Mouse (Mus musculus) forebrain, embryonic 15.5 days (tissue): Measurements from ENCODE around the gene Kpna3. TPM values are rescaled to one million over a fixed set of nuclear protein-coding genes. Genes with fewer than 3 reads are reported as not detected.
"Not testable (repeated sequence)": the region's sequence is repeated elsewhere in the genome, so short reads cannot be mapped to it uniquely, and the experiment has no call there.

ENCODE experiments used
- ATAC-seq: fragments of 200-750 bp; cut with Nextera tagmentation; replicated peaks from 2 replicates; pipeline ENCODE4 v1.8.0; 2017; ENCODE audit warnings: mild to moderate bottlenecking, moderate TSS enrichment, moderate library complexity
- H3K27ac ChIP-seq: fragments of 300-500 bp; sonication (generic); replicated peaks from 2 replicates; pipeline ENCODE4 v1.5.1; 2015; ENCODE audit warnings: mild to moderate bottlenecking, inconsistent platforms
- H3K27me3 ChIP-seq: fragments of 300-500 bp; sonication (generic); 2 replicates; pipeline ENCODE4 v1.6.1; 2015; ENCODE audit warnings: inconsistent platforms
- H3K36me3 ChIP-seq: fragments of 300-500 bp; sonication (generic); 2 replicates; pipeline ENCODE4 v1.6.1; 2015; ENCODE audit warnings: mild to moderate bottlenecking, inconsistent platforms
- H3K4me1 ChIP-seq: fragments of 300-500 bp; sonication (generic); 2 replicates; pipeline ENCODE4 v1.6.1; 2015; ENCODE audit warnings: inconsistent platforms
- H3K4me2 ChIP-seq: fragments of 300-500 bp; sonication (generic); replicated peaks from 2 replicates; pipeline ENCODE4 v1.6.1; 2015; ENCODE audit warnings: mild to moderate bottlenecking, inconsistent platforms
- H3K4me3 ChIP-seq: fragments of 300-500 bp; sonication (generic); 2 replicates; pipeline ENCODE4 v1.5.1; 2015; ENCODE audit warnings: mild to moderate bottlenecking, inconsistent platforms
- H3K9ac ChIP-seq: fragments of 300-500 bp; sonication (generic); replicated peaks from 2 replicates; pipeline ENCODE4 v1.6.1; 2015; ENCODE audit warnings: mild to moderate bottlenecking, inconsistent platforms
- H3K9me3 ChIP-seq: fragments of 300-500 bp; sonication (generic); 2 replicates; pipeline ENCODE4 v1.6.1; 2016; ENCODE audit warnings: inconsistent platforms
- WGBS: fragments of 180-500 bp; shearing (Covaris S2); methylation state at CpG from one replicate; pipeline ENCODE4 v1.1.7; 2015; ENCODE audit warnings: mixed read lengths; 5-methylcytosine and 5-hydroxymethylcytosine counted together
- polyA plus RNA-seq: library from polyadenylated mRNA; unstranded; fragments of >200 nt; fragmentation: Nextera tagmentation; extraction: Ambion mirVana; gene quantifications from 2 replicates; pipeline ENCODE4 v1.2.1, GENCODE M21; 2015

Kpna3 gene
- 82.1 TPM in 2 replicates for polyA plus RNA-seq

DNA sequence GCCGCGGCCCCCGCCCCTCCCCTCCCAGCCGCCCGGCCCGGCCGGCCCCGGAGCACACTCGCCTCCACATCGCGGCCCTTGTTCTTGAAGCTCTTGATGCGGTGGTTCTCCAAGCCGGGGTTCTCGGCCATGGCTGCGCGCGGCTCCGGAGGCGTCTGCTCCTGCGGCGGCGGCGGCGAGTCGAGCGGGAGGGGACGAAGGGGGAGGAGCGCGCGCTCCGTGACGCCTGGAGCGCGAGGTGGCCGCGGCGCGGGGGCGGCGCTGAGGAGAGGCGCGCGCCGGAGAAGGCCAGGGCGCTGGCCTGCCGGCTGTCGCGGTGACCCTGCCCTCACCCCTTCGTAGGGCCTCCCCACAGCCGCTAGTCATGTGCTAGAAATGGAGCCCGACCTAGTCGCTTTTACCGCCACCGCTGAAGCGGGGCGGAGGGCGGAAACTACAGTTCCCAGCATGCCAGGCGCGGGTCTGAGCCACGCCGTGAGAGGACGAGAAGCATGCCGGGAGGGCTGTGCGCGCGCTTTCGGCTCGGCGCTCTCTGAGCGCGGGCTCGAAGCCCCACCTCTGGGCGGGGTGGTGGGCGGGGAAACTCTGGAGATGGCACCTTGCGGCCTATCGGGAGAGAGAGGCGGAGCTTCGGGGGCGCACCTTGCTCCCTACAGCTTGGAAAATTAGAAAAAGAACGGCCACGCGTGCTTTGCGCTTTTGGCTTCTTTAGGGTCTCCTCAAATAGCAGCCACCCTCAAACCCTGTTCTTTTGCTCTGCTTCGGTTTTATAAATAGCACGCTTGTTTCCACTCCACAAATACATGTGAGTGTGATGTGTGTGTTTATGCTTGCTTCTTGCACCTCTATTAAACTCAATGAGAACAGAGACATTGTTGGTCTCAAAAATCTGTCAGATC lies at the start of gene Kpna3:
Gene Kpna3 (minus strand): TSS at position 214 of the 899 bp plus-strand sequence.
- H3K4me3 ChIP-seq = peak within 1 kb of the TSS; percentile 92
- WGBS = under 1% methylated on average over 83 of the region's 85 CpGs
- peak within 1 kb of the TSS; percentile 98 for H3K27ac ChIP-seq
- peaks cover 26% of the 10 kb centered on the region for H3K4me1 ChIP-seq
- peak; percentile 97 for ATAC-seq
- no peaks in the 10 kb centered on the region for H3K27me3 ChIP-seq
- H3K9ac ChIP-seq = peak within 1 kb of the TSS; percentile 80
- no peaks in the 10 kb centered on the region for H3K9me3 ChIP-seq
- H3K36me3 ChIP-seq = no peaks in the 10 kb centered on the region
- H3K4me2 ChIP-seq = peak within 1 kb of the TSS; percentile 61

DNA sequence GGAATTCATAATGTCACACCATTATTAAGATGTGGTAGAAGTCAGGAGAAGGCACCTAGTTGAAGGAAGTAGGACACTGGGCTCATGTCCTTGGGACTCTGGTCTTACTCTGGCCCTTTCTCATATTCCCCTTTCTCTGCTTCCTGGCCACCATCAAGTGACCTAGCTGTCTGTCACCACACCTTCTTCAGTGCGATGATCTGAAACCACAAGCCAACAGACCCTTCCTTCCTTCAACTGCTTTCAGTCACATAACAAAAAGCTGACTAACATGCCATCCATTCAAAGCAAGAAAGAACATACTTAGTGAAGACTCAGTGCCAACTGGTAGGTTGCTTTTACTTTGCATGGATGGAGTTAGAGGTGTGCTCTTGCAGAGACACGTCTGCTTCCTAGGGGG lies 20.7 kb upstream of the Kpna3 start:
- H3K27me3 ChIP-seq = no peaks in the 10 kb centered on the region
- H3K9me3 ChIP-seq = no peaks in the 10 kb centered on the region
- H3K4me1 ChIP-seq = no peaks in the 10 kb centered on the region
- no peak overlapping the region for H3K9ac ChIP-seq
- no peak overlapping the region for H3K4me2 ChIP-seq
- no peak overlapping the region for H3K27ac ChIP-seq
- H3K36me3 ChIP-seq = no peaks in the 10 kb centered on the region
- H3K4me3 ChIP-seq = no peak overlapping the region
- 80% methylated on average over 2 of the region's 2 CpGs for WGBS
- ATAC-seq = no peak

DNA sequence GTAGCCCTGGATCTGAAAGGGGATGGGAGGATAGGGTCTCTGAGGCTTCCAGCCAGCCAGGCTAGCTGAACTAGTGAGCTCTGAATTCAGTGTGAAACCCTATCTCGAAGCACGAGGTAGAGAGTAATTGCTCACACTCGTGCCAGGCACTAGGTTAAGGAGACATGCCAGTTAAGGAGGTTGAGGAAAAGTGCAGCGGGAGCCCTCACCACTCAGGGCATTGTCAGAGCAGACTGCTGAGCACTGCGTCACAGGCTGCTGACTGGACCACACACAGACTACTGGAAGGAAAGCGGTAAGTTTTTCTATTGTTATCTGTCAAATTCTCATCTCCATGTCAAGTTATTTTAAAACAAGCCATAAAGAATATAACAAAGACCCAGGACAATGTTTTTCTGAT lies 17.8 kb upstream of the Kpna3 start:
- H3K27me3 ChIP-seq = no peaks in the 10 kb centered on the region
- no peak overlapping the region for H3K27ac ChIP-seq
- H3K4me3 ChIP-seq = no peak overlapping the region
- no peak for ATAC-seq
- no peaks in the 10 kb centered on the region for H3K9me3 ChIP-seq
- H3K4me1 ChIP-seq = no peaks in the 10 kb centered on the region
- no peak overlapping the region for H3K4me2 ChIP-seq
- H3K9ac ChIP-seq = no peak overlapping the region
- WGBS = 61% methylated on average over 6 of the region's 6 CpGs
- no peaks in the 10 kb centered on the region for H3K36me3 ChIP-seq

DNA sequence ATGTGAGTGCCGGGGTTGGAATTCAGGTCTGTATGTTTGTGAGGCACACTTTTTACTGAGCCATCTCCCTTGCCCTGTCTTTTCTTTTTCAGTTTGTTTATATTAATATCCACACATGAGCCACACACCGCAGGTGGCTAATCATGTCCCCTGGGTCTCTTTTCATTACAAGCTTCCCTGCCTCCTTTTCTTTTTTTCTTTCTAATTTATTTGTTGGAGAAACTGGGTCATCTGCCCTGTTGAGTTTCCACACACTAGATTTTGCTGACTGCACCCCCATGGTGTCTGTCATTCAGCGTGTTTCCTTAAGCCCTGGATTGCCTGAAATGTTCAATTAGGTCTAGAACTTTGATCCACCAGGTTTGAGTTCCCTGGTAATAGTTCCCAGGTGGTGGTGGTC lies 15.9 kb upstream of the Kpna3 start:
- no peak for ATAC-seq
- H3K27ac ChIP-seq = no peak overlapping the region
- WGBS = 64% methylated on average over 3 of the region's 3 CpGs

DNA sequence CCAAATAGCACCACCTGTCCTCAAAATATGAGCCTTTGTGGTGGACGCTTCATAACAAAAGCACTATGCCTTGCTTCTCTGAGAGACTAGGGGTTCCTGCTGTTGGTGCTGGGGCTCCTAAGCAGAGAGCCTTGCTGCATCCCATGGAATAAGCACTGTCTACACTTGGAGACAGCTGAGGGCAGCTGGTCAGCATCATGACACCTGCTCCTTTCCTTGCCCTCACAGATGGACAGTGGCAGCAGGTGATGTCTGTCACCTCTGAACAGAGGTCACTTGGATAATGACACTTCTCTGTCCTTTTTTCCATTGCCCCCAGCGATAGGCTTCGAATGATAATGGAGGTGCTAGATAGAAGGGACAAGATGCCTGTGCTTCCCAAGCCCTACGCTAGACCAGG lies 13.4 kb upstream of the Kpna3 start:
- H3K9me3 ChIP-seq = no peaks in the 10 kb centered on the region
- no peak overlapping the region for H3K9ac ChIP-seq
- no peaks in the 10 kb centered on the region for H3K36me3 ChIP-seq
- no peak overlapping the region for H3K4me2 ChIP-seq
- whole genome bisulfite sequencing = 85% methylated on average over 4 of the region's 4 CpGs
- H3K4me3 ChIP-seq = no peak overlapping the region
- H3K27me3 ChIP-seq = no peaks in the 10 kb centered on the region
- H3K4me1 ChIP-seq = no peaks in the 10 kb centered on the region
- ATAC-seq = no peak
- H3K27ac ChIP-seq = no peak overlapping the region

More for the DNA sequence above, 15.9 kb upstream of the Kpna3 start:
- H3K9me3 ChIP-seq = no peaks in the 10 kb centered on the region
- no peaks in the 10 kb centered on the region for H3K27me3 ChIP-seq
- no peaks in the 10 kb centered on the region for H3K4me1 ChIP-seq
- H3K4me2 ChIP-seq = no peak overlapping the region
- H3K4me3 ChIP-seq = no peak overlapping the region
- no peak overlapping the region for H3K9ac ChIP-seq
- H3K36me3 ChIP-seq = no peaks in the 10 kb centered on the region

DNA sequence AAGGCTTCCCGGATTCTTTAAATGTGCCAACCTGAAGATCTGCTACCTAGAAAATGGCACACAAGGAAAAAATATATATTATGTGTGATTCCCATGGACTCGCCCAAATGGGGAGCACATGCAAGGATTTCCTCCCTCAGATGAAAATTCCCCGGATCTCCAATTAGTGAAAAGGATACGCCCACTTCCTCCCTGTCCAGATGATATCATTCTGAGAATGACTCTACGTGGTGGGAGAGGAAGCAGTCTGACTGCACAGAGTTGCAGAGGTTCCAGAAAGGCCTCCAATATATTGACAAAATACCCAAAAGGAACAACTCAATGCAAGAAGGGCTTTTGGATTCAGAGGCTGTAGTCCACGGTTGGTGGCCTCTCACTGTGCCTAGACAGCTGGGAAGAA lies 12.8 kb upstream of the Kpna3 start:
- no peak for ATAC-seq
- H3K27me3 ChIP-seq = no peaks in the 10 kb centered on the region
- H3K4me1 ChIP-seq = no peaks in the 10 kb centered on the region
- H3K4me3 ChIP-seq = no peak overlapping the region
- H3K36me3 ChIP-seq = no peaks in the 10 kb centered on the region
- H3K9me3 ChIP-seq = no peaks in the 10 kb centered on the region
- H3K27ac ChIP-seq = no peak overlapping the region
- H3K4me2 ChIP-seq = no peak overlapping the region
- H3K9ac ChIP-seq = no peak overlapping the region
- 70% methylated on average over 6 of the region's 6 CpGs for WGBS

DNA sequence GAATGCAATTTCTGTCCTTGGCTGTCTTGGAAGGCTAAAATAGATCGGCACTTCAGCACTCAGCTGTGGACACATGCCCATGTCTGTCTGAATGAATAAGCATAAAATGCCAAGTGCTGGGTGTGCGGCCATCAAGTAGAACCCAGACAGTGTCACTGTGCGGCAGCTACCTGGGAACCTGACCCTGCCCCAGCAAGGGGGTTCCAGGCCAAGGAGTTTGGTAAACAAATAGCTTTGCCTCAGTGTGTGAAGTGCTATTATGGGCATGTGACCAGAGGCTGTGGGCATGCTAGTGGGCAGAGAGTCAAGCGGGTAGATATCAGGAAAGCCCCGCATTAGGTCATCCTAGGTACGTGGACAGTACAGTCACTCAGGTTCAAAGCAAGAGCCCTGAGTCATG lies 8.1 kb upstream of the Kpna3 start:
- H3K27ac ChIP-seq = no peak overlapping the region
- H3K27me3 ChIP-seq = no peaks in the 10 kb centered on the region
- no peak overlapping the region for H3K9ac ChIP-seq
- ATAC-seq = no peak
- H3K4me3 ChIP-seq = no peak overlapping the region
- no peaks in the 10 kb centered on the region for H3K4me1 ChIP-seq
- H3K36me3 ChIP-seq = no peaks in the 10 kb centered on the region
- no peak overlapping the region for H3K4me2 ChIP-seq
- no peaks in the 10 kb centered on the region for H3K9me3 ChIP-seq
- WGBS = 90% methylated on average over 6 of the region's 6 CpGs

DNA sequence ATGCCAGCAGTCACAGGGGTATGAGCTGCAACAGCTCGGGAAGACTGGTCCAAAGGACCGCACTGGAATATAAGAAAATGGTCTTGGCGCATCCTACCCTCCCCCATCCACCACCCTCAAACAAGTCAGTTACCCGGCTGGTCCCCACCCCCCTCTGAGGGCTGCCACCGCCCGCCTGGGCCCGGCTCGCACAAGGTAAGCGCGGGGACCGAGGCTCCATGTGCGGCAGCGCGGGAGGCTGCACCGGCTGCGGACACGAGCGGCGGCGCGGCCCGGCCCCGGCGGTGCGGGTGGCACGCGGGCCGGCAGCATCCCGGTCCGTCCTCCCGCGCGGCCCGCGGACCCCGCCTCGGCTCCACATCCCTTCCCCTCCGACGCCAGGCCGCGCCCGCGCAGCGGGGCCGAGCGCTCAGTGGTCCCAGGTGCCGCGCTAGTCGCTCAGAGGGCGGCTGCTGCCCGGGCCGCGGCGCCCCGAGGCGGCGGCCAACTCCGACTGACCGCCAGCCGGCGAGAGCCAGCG lies 473 bp downstream of the Kpna3 start:
- H3K9ac ChIP-seq = peak overlapping the region; percentile 80

DNA sequence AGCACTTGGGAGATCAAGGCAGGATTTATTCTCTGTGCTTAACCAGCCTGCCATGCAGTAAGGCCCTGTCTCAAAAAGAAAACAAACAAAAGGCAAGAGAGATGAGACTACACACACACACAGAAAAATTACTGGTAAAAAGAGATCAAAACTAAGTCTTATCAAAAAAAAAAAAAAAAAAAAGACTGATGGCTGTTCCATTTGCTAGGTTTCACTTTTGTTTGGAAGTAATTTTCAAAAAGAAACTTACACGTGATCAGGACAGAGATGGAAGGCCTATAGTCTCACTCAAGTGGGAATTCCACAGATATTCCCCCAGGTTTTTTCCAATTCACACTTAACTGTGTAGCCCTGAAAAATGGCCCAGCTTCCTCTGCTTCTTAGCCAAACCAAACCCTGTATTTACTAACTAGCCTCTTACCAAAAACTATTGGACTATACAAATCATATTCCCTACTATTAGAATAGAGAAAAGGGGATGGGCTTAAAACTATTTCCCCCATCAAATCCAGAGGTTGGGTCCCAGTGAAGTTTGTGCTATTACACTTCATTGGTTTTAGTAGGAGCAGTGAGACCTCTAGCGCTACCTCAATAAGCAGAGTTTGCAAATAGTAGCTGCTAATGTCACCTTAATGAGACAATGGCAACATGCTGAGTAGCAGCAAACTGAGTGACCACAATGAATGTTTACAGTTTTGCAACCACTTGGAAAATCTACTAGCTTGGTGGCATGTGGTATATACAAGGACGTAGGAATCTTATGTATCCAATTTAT lies 1.3 kb downstream of the Kpna3 start:
- H3K36me3 ChIP-seq = no peaks in the 10 kb centered on the region
- 15% methylated on average over 3 of the region's 3 CpGs for WGBS

More for the DNA sequence above, 473 bp downstream of the Kpna3 start:
- Histone ChIP-seq H3K4me1 (peaks cover 26% of the 10 kb centered on the region), H3K36me3 (no peaks in the 10 kb centered on the region), H3K9me3 (no peaks in the 10 kb centered on the region), H3K4me2 (peak overlapping the region; percentile 61), H3K27me3 (no peaks in the 10 kb centered on the region), H3K27ac (peak overlapping the region; percentile 98), H3K4me3 (peak overlapping the region; percentile 92)
- WGBS = under 1% methylated on average over 53 of the region's 62 CpGs
- peak; percentile 75 for ATAC-seq

DNA sequence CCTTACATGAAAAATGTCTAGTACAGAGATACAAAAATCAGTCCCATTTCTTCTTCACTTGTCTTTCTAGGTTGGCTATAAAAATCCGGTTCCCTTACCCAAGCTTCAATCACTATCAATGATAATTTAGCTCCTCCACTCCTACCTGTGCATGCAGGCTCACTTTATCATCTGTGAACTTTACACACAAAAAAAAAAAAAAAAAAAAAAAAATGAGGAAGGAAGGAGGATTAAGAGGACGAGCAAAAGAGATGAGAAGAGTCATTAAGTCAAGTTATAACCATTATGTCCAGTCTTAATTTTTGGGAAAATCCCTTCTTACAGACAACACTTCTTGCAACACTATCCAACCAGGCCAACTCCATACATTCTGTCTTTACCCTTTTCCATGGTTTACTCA lies 2.8 kb downstream of the Kpna3 start:
- Histone ChIP-seq H3K27ac (no peak overlapping the region), H3K9ac (no peak overlapping the region), H3K4me3 (no peak overlapping the region), H3K4me2 (no peak overlapping the region), H3K9me3 (no peaks in the 10 kb centered on the region), H3K36me3 (no peaks in the 10 kb centered on the region), H3K27me3 (no peaks in the 10 kb centered on the region), H3K4me1 (peaks cover 37% of the 10 kb centered on the region)
- 92% methylated on average over 2 of the region's 2 CpGs for WGBS
- no peak for ATAC-seq

More for the DNA sequence above, 1.3 kb downstream of the Kpna3 start:
- no peak for ATAC-seq
- H3K9ac ChIP-seq = peak overlapping the region; percentile 80
- H3K4me3 ChIP-seq = peak overlapping the region; percentile 92
- peak overlapping the region; percentile 61 for H3K4me2 ChIP-seq
- peak overlapping the region; percentile 98; the same call in 1 of the 2 replicates for H3K27ac ChIP-seq
- H3K27me3 ChIP-seq = no peaks in the 10 kb centered on the region
- H3K9me3 ChIP-seq = no peaks in the 10 kb centered on the region
- peaks cover 27% of the 10 kb centered on the region for H3K4me1 ChIP-seq

DNA sequence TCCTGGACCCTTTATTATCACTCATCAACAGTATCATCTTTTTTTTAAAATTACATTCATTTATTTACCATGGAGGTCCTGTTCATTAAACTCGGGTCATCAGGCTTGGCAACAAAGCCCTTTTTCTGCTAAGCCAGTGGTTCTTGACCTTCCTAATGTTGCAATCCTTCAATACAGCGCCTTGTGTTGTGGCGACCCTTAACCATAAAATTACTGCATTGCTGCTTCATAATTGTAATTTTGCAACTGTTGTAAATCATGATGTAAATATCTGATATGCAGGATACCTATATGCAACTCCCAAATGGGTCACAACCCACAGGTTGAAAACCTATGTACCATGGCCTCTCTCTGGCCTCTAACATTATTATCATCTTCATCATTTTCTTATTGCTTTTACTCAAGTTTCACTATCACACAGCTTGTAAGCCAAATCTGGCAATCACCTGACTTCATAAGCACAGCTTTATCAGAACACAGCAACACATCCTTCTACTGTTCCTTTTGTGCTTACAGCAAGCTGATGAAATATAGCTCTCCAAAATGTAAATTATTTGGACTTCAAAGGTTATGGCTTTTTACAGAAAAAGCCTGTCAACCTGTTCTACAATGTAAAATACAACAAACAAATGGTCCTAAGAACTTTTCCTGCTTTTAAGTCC lies 11.4 kb downstream of the Kpna3 start:
- Histone ChIP-seq H3K27ac (no peak overlapping the region), H3K4me3 (no peak overlapping the region), H3K4me1 (peaks cover 24% of the 10 kb centered on the region), H3K9me3 (no peaks in the 10 kb centered on the region), H3K36me3 (no peaks in the 10 kb centered on the region), H3K9ac (no peak overlapping the region), H3K4me2 (no peak overlapping the region), H3K27me3 (no peaks in the 10 kb centered on the region)
- 72% methylated on average over 3 of the region's 3 CpGs for WGBS
- no peak for ATAC-seq

DNA sequence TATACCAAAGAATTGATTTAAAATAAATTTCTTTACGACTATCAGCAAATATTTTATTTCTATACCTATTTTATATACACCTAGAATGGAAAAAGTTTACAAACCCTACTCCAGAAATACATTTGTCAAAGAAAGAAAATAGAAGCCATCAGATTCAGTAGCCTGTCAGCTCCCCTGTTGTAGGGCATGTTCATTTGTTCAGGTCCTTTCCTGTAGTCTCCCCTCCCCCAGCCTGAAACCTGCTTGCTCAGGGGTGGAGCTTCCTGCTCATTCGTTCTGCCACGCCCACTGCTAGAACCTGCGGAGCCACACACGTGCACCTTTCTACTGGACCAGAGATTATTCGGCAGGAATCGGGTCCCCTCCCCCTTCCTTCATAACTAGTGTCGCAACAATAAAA lies 12.6 kb downstream of the Kpna3 start:
- ATAC-seq, H3K27me3 ChIP-seq, H3K4me3 ChIP-seq, H3K9me3 ChIP-seq, H3K4me2 ChIP-seq, H3K27ac ChIP-seq, H3K36me3 ChIP-seq, H3K9ac ChIP-seq: not testable (repeated sequence)
- 29% methylated on average over 7 of the region's 8 CpGs for WGBS
- H3K4me1 ChIP-seq = peaks cover 15% of the 10 kb centered on the region
